Mouse (Mus musculus): Measurements from ENCODE around the gene Susd3. TPM values are rescaled to one million over a fixed set of nuclear protein-coding genes. Genes with fewer than 3 reads are reported as not detected.

Susd3 gene
- total and polyA plus RNA-seq, 3 experiments, result 2.0 to 8.6 (median 3.3) TPM

GRCm38 (mm10) chr13:49248923-49249322 is 417 bp upstream of the Susd3 start:
- Histone ChIP-seq H3K4me1 (ENCODE audit: insufficient read depth, low read depth, low read length) (peaks cover 2% of the 10 kb centered on the region; the same call in 1 of the 2 replicates), H3K9me3 (replicated peaks) (peaks cover 7% of the 10 kb centered on the region), H3K36me3 (replicated peaks) (no peaks in the 10 kb centered on the region), H3K4me3 (ENCODE audit: low read depth, low read length) (no peak overlapping the region), H3K27me3 (ENCODE audit: insufficient read depth, low read length) (peaks cover 20% of the 10 kb centered on the region)
- ATAC-seq (ENCODE audit: extremely low read depth, insufficient number of reproducible peaks, low FRiP score, poor library complexity, severe bottlenecking), result no peak
- no peak for TF ChIP-seq CTCF (IDR thresholded peaks at IDR 0.05; ENCODE audit: low read depth, low read length)
- no peak for TF ChIP-seq TAL1 (conservative IDR thresholded peaks at IDR 0.05; ENCODE audit: low read depth, low read length)
- TF ChIP-seq GATA2 (IDR thresholded peaks at IDR 0.05; ENCODE audit: borderline replicate concordance, low read depth, low read length), result no peak
- no peak for TF ChIP-seq GATA1 (IDR thresholded peaks at IDR 0.05; ENCODE audit: borderline replicate concordance, low read length)
- TF ChIP-seq POLR2AphosphoS5 (IDR thresholded peaks at IDR 0.05; ENCODE audit: insufficient replicate concordance, low read depth, low read length), result no peak
- DNase-seq (ENCODE audit: low spot score), result no peak

- DNase-seq (ENCODE audit: low spot score) (no peak), ATAC-seq (ENCODE audit: extremely low read depth, insufficient number of reproducible peaks, low FRiP score, poor library complexity, severe bottlenecking) (no peak)
- Histone ChIP-seq H3K4me1 (ENCODE audit: insufficient read depth, low read depth, low read length) (peaks cover 10% of the 10 kb centered on the region; the same call in 1 of the 2 replicates), H3K9me3 (replicated peaks) (peaks cover 7% of the 10 kb centered on the region), H3K27me3 (ENCODE audit: insufficient read depth, low read length) (peaks cover 19% of the 10 kb centered on the region), H3K36me3 (replicated peaks) (no peaks in the 10 kb centered on the region), H3K4me3 (ENCODE audit: low read depth, low read length) (no peak overlapping the region)
- TF ChIP-seq GATA2 (IDR thresholded peaks at IDR 0.05; ENCODE audit: borderline replicate concordance, low read depth, low read length), result no peak
- no peak for TF ChIP-seq TAL1 (conservative IDR thresholded peaks at IDR 0.05; ENCODE audit: low read depth, low read length)
- no peak for TF ChIP-seq GATA1 (IDR thresholded peaks at IDR 0.05; ENCODE audit: borderline replicate concordance, low read length)
- TF ChIP-seq POLR2AphosphoS5 (IDR thresholded peaks at IDR 0.05; ENCODE audit: insufficient replicate concordance, low read depth, low read length), result no peak
Measured at GRCm38 (mm10) chr13:49247740-49248466, 603 bp downstream of the Susd3 start.

- H3K9me3 ChIP-seq (replicated peaks), result peaks cover 7% of the 10 kb centered on the region
- no peak for DNase-seq (ENCODE audit: low spot score)
- ATAC-seq (ENCODE audit: extremely low read depth, insufficient number of reproducible peaks, low FRiP score, poor library complexity, severe bottlenecking), result no peak
- peaks cover 15% of the 10 kb centered on the region for H3K27me3 ChIP-seq (ENCODE audit: insufficient read depth, low read length)
- H3K4me3 ChIP-seq (ENCODE audit: low read depth, low read length), result no peak overlapping the region
- peaks cover 15% of the 10 kb centered on the region for H3K4me1 ChIP-seq (ENCODE audit: insufficient read depth, low read depth, low read length)
- no peaks in the 10 kb centered on the region for H3K36me3 ChIP-seq (replicated peaks)
- no peak for TF ChIP-seq GATA1 (IDR thresholded peaks at IDR 0.05; ENCODE audit: borderline replicate concordance, low read length)
- no peak for TF ChIP-seq CTCF (IDR thresholded peaks at IDR 0.05; ENCODE audit: low read depth, low read length)
- TF ChIP-seq TAL1 (conservative IDR thresholded peaks at IDR 0.05; ENCODE audit: low read depth, low read length), result no peak
- TF ChIP-seq GATA2 (IDR thresholded peaks at IDR 0.05; ENCODE audit: borderline replicate concordance, low read depth, low read length), result no peak
- no peak for TF ChIP-seq POLR2AphosphoS5 (IDR thresholded peaks at IDR 0.05; ENCODE audit: insufficient replicate concordance, low read depth, low read length)
Measured at GRCm38 (mm10) chr13:49247232-49247739, 1.2 kb downstream of the Susd3 start.

GRCm38 (mm10) chr13:49246626-49247025 is 1.9 kb downstream of the Susd3 start:
- ATAC-seq (ENCODE audit: extremely low read depth, insufficient number of reproducible peaks, low FRiP score, poor library complexity, severe bottlenecking) (no peak), DNase-seq (ENCODE audit: low spot score) (no peak)
- Histone ChIP-seq H3K27me3 (ENCODE audit: insufficient read depth, low read length) (peaks cover 15% of the 10 kb centered on the region), H3K36me3 (replicated peaks) (no peaks in the 10 kb centered on the region), H3K4me1 (ENCODE audit: insufficient read depth, low read depth, low read length) (peaks cover 19% of the 10 kb centered on the region), H3K4me3 (ENCODE audit: low read depth, low read length) (no peak overlapping the region), H3K9me3 (replicated peaks) (peaks cover 7% of the 10 kb centered on the region)
- no peak for TF ChIP-seq GATA1 (IDR thresholded peaks at IDR 0.05; ENCODE audit: borderline replicate concordance, low read length)
- no peak for TF ChIP-seq CTCF (IDR thresholded peaks at IDR 0.05; ENCODE audit: low read depth, low read length)
- no peak for TF ChIP-seq POLR2AphosphoS5 (IDR thresholded peaks at IDR 0.05; ENCODE audit: insufficient replicate concordance, low read depth, low read length)
- no peak for TF ChIP-seq TAL1 (conservative IDR thresholded peaks at IDR 0.05; ENCODE audit: low read depth, low read length)
- no peak for TF ChIP-seq GATA2 (IDR thresholded peaks at IDR 0.05; ENCODE audit: borderline replicate concordance, low read depth, low read length)

GRCm38 (mm10) chr13:49246011-49246410 is 2.5 kb downstream of the Susd3 start:
- Histone ChIP-seq H3K4me1 (ENCODE audit: insufficient read depth, low read depth, low read length) (peaks cover 19% of the 10 kb centered on the region), H3K9me3 (replicated peaks) (peaks cover 7% of the 10 kb centered on the region), H3K4me3 (ENCODE audit: low read depth, low read length) (no peak overlapping the region), H3K36me3 (replicated peaks) (no peaks in the 10 kb centered on the region), H3K27me3 (ENCODE audit: insufficient read depth, low read length) (peaks cover 15% of the 10 kb centered on the region)
- ATAC-seq (ENCODE audit: extremely low read depth, insufficient number of reproducible peaks, low FRiP score, poor library complexity, severe bottlenecking) (no peak), DNase-seq (ENCODE audit: low spot score) (no peak)
- no peak for TF ChIP-seq GATA1 (IDR thresholded peaks at IDR 0.05; ENCODE audit: borderline replicate concordance, low read length)
- no peak for TF ChIP-seq POLR2AphosphoS5 (IDR thresholded peaks at IDR 0.05; ENCODE audit: insufficient replicate concordance, low read depth, low read length)
- no peak for TF ChIP-seq TAL1 (conservative IDR thresholded peaks at IDR 0.05; ENCODE audit: low read depth, low read length)
- no peak for TF ChIP-seq CTCF (IDR thresholded peaks at IDR 0.05; ENCODE audit: low read depth, low read length)

- DNase-seq (ENCODE audit: low spot score), result no peak
- TF ChIP-seq GATA2 (IDR thresholded peaks at IDR 0.05; ENCODE audit: borderline replicate concordance, low read depth, low read length) (no peak), TAL1 (conservative IDR thresholded peaks at IDR 0.05; ENCODE audit: low read depth, low read length) (no peak), CTCF (IDR thresholded peaks at IDR 0.05; ENCODE audit: low read depth, low read length) (no peak), GATA1 (IDR thresholded peaks at IDR 0.05; ENCODE audit: borderline replicate concordance, low read length) (no peak), POLR2AphosphoS5 (IDR thresholded peaks at IDR 0.05; ENCODE audit: insufficient replicate concordance, low read depth, low read length) (no peak)
- Histone ChIP-seq H3K4me3 (ENCODE audit: low read depth, low read length) (no peak overlapping the region), H3K27me3 (ENCODE audit: insufficient read depth, low read length) (peaks cover 14% of the 10 kb centered on the region), H3K36me3 (replicated peaks) (peaks cover 2% of the 10 kb centered on the region), H3K4me1 (ENCODE audit: insufficient read depth, low read depth, low read length) (peaks cover 19% of the 10 kb centered on the region), H3K9me3 (replicated peaks) (peaks cover 7% of the 10 kb centered on the region)
- ATAC-seq (ENCODE audit: extremely low read depth, insufficient number of reproducible peaks, low FRiP score, poor library complexity, severe bottlenecking), result no peak
Measured at GRCm38 (mm10) chr13:49245251-49245650, 3.3 kb downstream of the Susd3 start.
